Comparison of ENCODE assay signal across 8 mouse cellular contexts in the genomic region with DNA sequence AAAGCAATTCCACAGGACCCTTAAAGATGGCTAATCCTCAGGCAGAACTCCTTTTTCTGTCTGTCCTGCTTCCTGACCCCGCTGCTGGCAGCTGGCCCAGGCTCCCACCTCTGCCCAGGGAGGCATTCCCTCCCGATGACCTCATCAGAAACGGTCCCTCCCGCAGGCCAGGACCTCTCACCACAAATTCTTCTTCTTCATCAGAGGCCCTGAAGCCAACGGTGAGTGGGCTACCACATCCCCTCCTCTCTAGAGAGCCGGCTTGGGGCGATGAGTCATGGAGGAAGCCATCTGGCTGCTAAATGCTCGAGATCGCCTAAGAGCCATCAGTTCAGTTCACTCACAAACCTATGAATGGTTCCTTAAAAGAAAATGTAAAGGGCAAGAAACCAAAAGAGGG. TPM values are rescaled to one million over a fixed set of nuclear protein-coding genes. Genes with fewer than 3 reads are reported as not detected.
DNase-seq lines count a peak whose midpoint lies in the region; ATAC-seq and TF ChIP-seq lines count a peak whose summit lies in the region.

No protein-coding gene starts in this region.

- 0 out of 2 replicates have a peak overlapping the region, but pooled peaks have one; percentile 3 for H3K27ac ChIP-seq in intestine, embryonic 14.5 days (ENCODE audit: low read depth)
- H3K27ac ChIP-seq in intestine, postnatal 0 days (ENCODE audit: low read depth, low read length): no peak overlapping the region
- H3K27ac ChIP-seq in embryonic facial prominence, embryonic 14.5 days (replicated peaks; ENCODE audit: low read depth, low read length): peak overlapping the region; percentile 42; the same call in 1 of the 2 replicates
- H3K27ac ChIP-seq in midbrain, postnatal 0 days (ENCODE audit: low read depth, low read length): no peak overlapping the region

- DNase-seq in intestine, embryonic 14.5 days (ENCODE audit: low spot score): no peak
- peak; percentile 69 for DNase-seq in MN1 (ENCODE audit: low spot score)
- DNase-seq in embryonic facial prominence, embryonic 14.5 days (ENCODE audit: low spot score): peak; percentile 64
- DNase-seq in kidney, postnatal 25 days: peak; percentile 37 to 51
- no peak for DNase-seq in yolk sac, embryonic 10.5 days (ENCODE audit: low spot score)
- no peak for DNase-seq in midbrain, postnatal 0 days (ENCODE audit: low spot score)
- no peak for DNase-seq in cerebellum, adult 9-10 months

- peaks cover 26% of the 10 kb centered on the region for H3K4me1 ChIP-seq in intestine, embryonic 14.5 days (replicated peaks; ENCODE audit: control insufficient read depth, insufficient read depth, low read length)
- H3K4me1 ChIP-seq in intestine, postnatal 0 days (replicated peaks; ENCODE audit: control insufficient read depth, insufficient read depth, low read length): 0 out of 2 replicates have a peak, but pooled peaks cover 3% of the 10 kb centered on the region
- peaks cover 22% of the 10 kb centered on the region for H3K4me1 ChIP-seq in embryonic facial prominence, embryonic 14.5 days (ENCODE audit: control insufficient read depth, insufficient read depth, low read length)
- no peaks in the 10 kb centered on the region for H3K4me1 ChIP-seq in midbrain, postnatal 0 days (ENCODE audit: insufficient read depth, low read length)

- ATAC-seq in intestine, embryonic 14.5 days (replicated peaks; ENCODE audit: low FRiP score, low TSS enrichment, low read depth): no peak
- ATAC-seq in intestine, postnatal 0 days: no peak
- ATAC-seq in embryonic facial prominence, embryonic 14.5 days (ENCODE audit: low read depth): peak; percentile 50
- ATAC-seq in midbrain, postnatal 0 days (ENCODE audit: low FRiP score): no peak

- no peaks in the 10 kb centered on the region for H3K27me3 ChIP-seq in intestine, embryonic 14.5 days (replicated peaks; ENCODE audit: control insufficient read depth, insufficient read depth, low read length)
- H3K27me3 ChIP-seq in intestine, postnatal 0 days (replicated peaks; ENCODE audit: control insufficient read depth, insufficient read depth, low read length): no peaks in the 10 kb centered on the region
- H3K27me3 ChIP-seq in embryonic facial prominence, embryonic 14.5 days (replicated peaks; ENCODE audit: control insufficient read depth, insufficient read depth, low read length): no peaks in the 10 kb centered on the region
- H3K27me3 ChIP-seq in midbrain, postnatal 0 days (ENCODE audit: insufficient read depth, low read length): no peaks in the 10 kb centered on the region

- H3K36me3 ChIP-seq in intestine, embryonic 14.5 days (ENCODE audit: control insufficient read depth, insufficient read depth, low read length): no peaks in the 10 kb centered on the region
- no peaks in the 10 kb centered on the region for H3K36me3 ChIP-seq in intestine, postnatal 0 days (ENCODE audit: control insufficient read depth, insufficient read depth)
- H3K36me3 ChIP-seq in embryonic facial prominence, embryonic 14.5 days (ENCODE audit: control insufficient read depth, insufficient read depth, low read length): no peaks in the 10 kb centered on the region
- no peaks in the 10 kb centered on the region for H3K36me3 ChIP-seq in midbrain, postnatal 0 days (ENCODE audit: insufficient read depth, low read length)

- H3K4me3 ChIP-seq in intestine, embryonic 14.5 days (ENCODE audit: low read depth, low read length): no peak overlapping the region
- no peak overlapping the region for H3K4me3 ChIP-seq in intestine, postnatal 0 days (ENCODE audit: low read depth, low read length)
- H3K4me3 ChIP-seq in embryonic facial prominence, embryonic 14.5 days (ENCODE audit: low read depth, low read length): no peak overlapping the region
- no peak overlapping the region for H3K4me3 ChIP-seq in midbrain, postnatal 0 days (ENCODE audit: low read depth, low read length)

- no peak for TF ChIP-seq CTCF in intestine, postnatal 0 days (IDR thresholded peaks at IDR 0.05; ENCODE audit: low read depth)
- no peak for TF ChIP-seq CTCF in midbrain, postnatal 0 days (IDR thresholded peaks at IDR 0.05)

- no peak overlapping the region for H3K4me2 ChIP-seq in intestine, embryonic 14.5 days (ENCODE audit: low read length)
- no peak overlapping the region for H3K4me2 ChIP-seq in intestine, postnatal 0 days (replicated peaks; ENCODE audit: low read depth)
- no peak overlapping the region for H3K4me2 ChIP-seq in embryonic facial prominence, embryonic 14.5 days (ENCODE audit: low read depth, low read length)
- no peak overlapping the region for H3K4me2 ChIP-seq in midbrain, postnatal 0 days (ENCODE audit: low read depth, low read length, poor library complexity, severe bottlenecking)

- 24% methylated on average over 9 of the region's 9 CpGs for WGBS in intestine, embryonic 14.5 days
- WGBS in intestine, postnatal 0 days: 27% methylated on average over 9 of the region's 9 CpGs
- WGBS in embryonic facial prominence, embryonic 14.5 days: 14% methylated on average over 9 of the region's 9 CpGs
- 39% methylated on average over 9 of the region's 9 CpGs for WGBS in midbrain, postnatal 0 days

- H3K9ac ChIP-seq in intestine, embryonic 14.5 days (ENCODE audit: low read length): no peak overlapping the region
- no peak overlapping the region for H3K9ac ChIP-seq in intestine, postnatal 0 days (ENCODE audit: low read depth, low read length)
- H3K9ac ChIP-seq in embryonic facial prominence, embryonic 14.5 days (ENCODE audit: low read depth, low read length): no peak overlapping the region
- no peak overlapping the region for H3K9ac ChIP-seq in midbrain, postnatal 0 days (replicated peaks; ENCODE audit: low read length, poor library complexity, severe bottlenecking)

- H3K9me3 ChIP-seq in intestine, embryonic 14.5 days (ENCODE audit: control insufficient read depth, low read length): no peaks in the 10 kb centered on the region
- H3K9me3 ChIP-seq in intestine, postnatal 0 days (ENCODE audit: control insufficient read depth): no peaks in the 10 kb centered on the region
- H3K9me3 ChIP-seq in embryonic facial prominence, embryonic 14.5 days (ENCODE audit: control insufficient read depth, low read length): no peaks in the 10 kb centered on the region
- H3K9me3 ChIP-seq in midbrain, postnatal 0 days (ENCODE audit: low read length): no peaks in the 10 kb centered on the region

RNA-seq across cellular contexts. Expression of a gene that starts 56.7 kb away (rescaled TPM):
- 1,186 and 1,326 TPM in 2 replicates for polyA plus RNA-seq in intestine, embryonic 14.5 days (2014; fragmentation: Nextera tagmentation; extraction: Ambion mirVana)
- 1,318 and 1,424 TPM in 2 replicates for polyA plus RNA-seq in intestine, postnatal 0 days (2015; fragmentation: Nextera tagmentation; extraction: Ambion mirVana)
- 985 and 1,264 TPM in 2 replicates for polyA plus RNA-seq in embryonic facial prominence, embryonic 14.5 days (2014; fragmentation: Nextera tagmentation; extraction: Ambion mirVana)
- total RNA-seq in midbrain, postnatal 0 days (2014; rRNA removed): 124 and 147 TPM in 2 replicates
- polyA plus RNA-seq in midbrain, postnatal 0 days (2015; fragmentation: Nextera tagmentation; extraction: Ambion mirVana): 162 and 177 TPM in 2 replicates

Comparison
In these comparisons a context has a peak if more than half of its experiments do, and no peak if none do; other contexts are left out.
1. H3K27ac ChIP-seq: peak in intestine, embryonic 14.5 days (single experiment) and embryonic facial prominence, embryonic 14.5 days (single experiment); none in intestine, postnatal 0 days (single experiment) and midbrain, postnatal 0 days (single experiment).
2. DNase-seq: peak in MN1 (single experiment), embryonic facial prominence, embryonic 14.5 days (single experiment) and kidney, postnatal 25 days (2 of 2); none in intestine, embryonic 14.5 days (single experiment), yolk sac, embryonic 10.5 days (single experiment), midbrain, postnatal 0 days (single experiment) and cerebellum, adult 9-10 months (single experiment).